Mouse (Mus musculus): ENCODE results near the gene Abhd4. TPM values are rescaled to one million over a fixed set of nuclear protein-coding genes. Genes with fewer than 3 reads are reported as not detected.

Gene Abhd4
- total RNA-seq (2015; ENCODE audit: low replicate concordance) (73.8 and 97.2 TPM in 2 replicates), total RNA-seq (2017; ENCODE audit: low replicate concordance) (63.7 and 104 TPM in 2 replicates)

- ATAC-seq (replicated peaks; ENCODE audit: low FRiP score, poor library complexity, severe bottlenecking) = peak; percentile 90
Observed at GRCm38 (mm10) chr14:54253741-54254291, at the start of gene Abhd4, which contains the start of gene Dad1. TSS of gene Abhd4 (plus strand) at chr14:54254188. TSS of gene Dad1 (minus strand) at chr14:54254104.

- ATAC-seq (replicated peaks; ENCODE audit: low FRiP score, poor library complexity, severe bottlenecking) = peak; percentile 73
Observed at GRCm38 (mm10) chr14:54204311-54204710, 49.7 kb upstream of the Abhd4 start.

GRCm38 (mm10) chr14:54204786-54205185 lies 49.2 kb upstream of the Abhd4 start:
- no peak for ATAC-seq (replicated peaks; ENCODE audit: low FRiP score, poor library complexity, severe bottlenecking)

GRCm38 (mm10) chr14:54205904-54206303 lies 48.1 kb upstream of the Abhd4 start:
- ATAC-seq (replicated peaks; ENCODE audit: low FRiP score, poor library complexity, severe bottlenecking) = no peak

GRCm38 (mm10) chr14:54206309-54206708 lies 47.7 kb upstream of the Abhd4 start:
- no peak for ATAC-seq (replicated peaks; ENCODE audit: low FRiP score, poor library complexity, severe bottlenecking)

GRCm38 (mm10) chr14:54206750-54207550 lies 47.0 kb upstream of the Abhd4 start:
- ATAC-seq (replicated peaks; ENCODE audit: low FRiP score, poor library complexity, severe bottlenecking) = no peak

- no peak for ATAC-seq (replicated peaks; ENCODE audit: low FRiP score, poor library complexity, severe bottlenecking)
Observed at GRCm38 (mm10) chr14:54207924-54208323, 46.1 kb upstream of the Abhd4 start.

- no peak for ATAC-seq (replicated peaks; ENCODE audit: low FRiP score, poor library complexity, severe bottlenecking)
Observed at GRCm38 (mm10) chr14:54208741-54209140, 45.2 kb upstream of the Abhd4 start.

- ATAC-seq (replicated peaks; ENCODE audit: low FRiP score, poor library complexity, severe bottlenecking) = no peak
Observed at GRCm38 (mm10) chr14:54209932-54210331, 44.1 kb upstream of the Abhd4 start.

GRCm38 (mm10) chr14:54210401-54210800 lies 43.6 kb upstream of the Abhd4 start:
- no peak for ATAC-seq (replicated peaks; ENCODE audit: low FRiP score, poor library complexity, severe bottlenecking)

GRCm38 (mm10) chr14:54211199-54211598 lies 42.8 kb upstream of the Abhd4 start:
- no peak for ATAC-seq (replicated peaks; ENCODE audit: low FRiP score, poor library complexity, severe bottlenecking)

- no peak for ATAC-seq (replicated peaks; ENCODE audit: low FRiP score, poor library complexity, severe bottlenecking)
Observed at GRCm38 (mm10) chr14:54211755-54212154, 42.2 kb upstream of the Abhd4 start.

GRCm38 (mm10) chr14:54213734-54214133 lies 40.3 kb upstream of the Abhd4 start:
- ATAC-seq (replicated peaks; ENCODE audit: low FRiP score, poor library complexity, severe bottlenecking) = no peak

- no peak for ATAC-seq (replicated peaks; ENCODE audit: low FRiP score, poor library complexity, severe bottlenecking)
Observed at GRCm38 (mm10) chr14:54214477-54214876, 39.5 kb upstream of the Abhd4 start.

GRCm38 (mm10) chr14:54214901-54215300 lies 39.1 kb upstream of the Abhd4 start:
- no peak for ATAC-seq (replicated peaks; ENCODE audit: low FRiP score, poor library complexity, severe bottlenecking)

- ATAC-seq (replicated peaks; ENCODE audit: low FRiP score, poor library complexity, severe bottlenecking) = no peak
Observed at GRCm38 (mm10) chr14:54216126-54216525, 37.9 kb upstream of the Abhd4 start.

GRCm38 (mm10) chr14:54218233-54218632 lies 35.8 kb upstream of the Abhd4 start:
- ATAC-seq (replicated peaks; ENCODE audit: low FRiP score, poor library complexity, severe bottlenecking) = no peak

GRCm38 (mm10) chr14:54218721-54219120 lies 35.3 kb upstream of the Abhd4 start:
- ATAC-seq (replicated peaks; ENCODE audit: low FRiP score, poor library complexity, severe bottlenecking) = no peak

- ATAC-seq (replicated peaks; ENCODE audit: low FRiP score, poor library complexity, severe bottlenecking) = no peak
Observed at GRCm38 (mm10) chr14:54219256-54219655, 34.7 kb upstream of the Abhd4 start.

GRCm38 (mm10) chr14:54219849-54220248 lies 34.1 kb upstream of the Abhd4 start:
- no peak for ATAC-seq (replicated peaks; ENCODE audit: low FRiP score, poor library complexity, severe bottlenecking)

Data from erythroblast, adult 5-6 weeks (primary cell).